Mouse (Mus musculus) liver, adult 2 months (tissue): ENCODE data around the gene Fam183b. TPM values are rescaled to one million over a fixed set of nuclear protein-coding genes. Genes with fewer than 3 reads are reported as not detected.
"Not testable (repeated sequence)": the region's sequence is repeated elsewhere in the genome, so short reads cannot be mapped to it uniquely, and the experiment has no call there.

Source experiments
- DNase-seq: peaks from one replicate; pipeline ENCODE4 v3.0.0-alpha.2; 2011; ENCODE audit warnings: low read depth, low spot score; ENCODE audit errors: extremely low read depth
- H3K27ac ChIP-seq: fragments of 200-500 bp; replicated peaks from 2 replicates; pipeline ENCODE4 v1.5.1; 2012; ENCODE audit warnings: low read depth, mild to moderate bottlenecking, control low read depth, inconsistent platforms, low read length; ENCODE audit not compliant: insufficient read depth
- H3K27me3 ChIP-seq: fragments of 200-500 bp; 2 replicates; pipeline ENCODE4 v1.6.1; 2012; ENCODE audit warnings: mild to moderate bottlenecking, moderate library complexity, low read length, inconsistent platforms; ENCODE audit not compliant: control insufficient read depth, insufficient read depth
- H3K36me3 ChIP-seq: fragments of 200-500 bp; 2 replicates; pipeline ENCODE4 v1.6.1; 2012; ENCODE audit warnings: low read length, inconsistent platforms; ENCODE audit not compliant: control insufficient read depth, insufficient read depth
- H3K4me1 ChIP-seq: fragments of 200-500 bp; 2 replicates; pipeline ENCODE4 v1.6.1; 2011; ENCODE audit warnings: low read length; ENCODE audit not compliant: control insufficient read depth, insufficient read depth
- H3K4me3 ChIP-seq: fragments of 200-500 bp; 2 replicates; pipeline ENCODE4 v1.5.1; 2011; ENCODE audit warnings: low read depth, mild to moderate bottlenecking, control low read depth, low read length, moderate library complexity; ENCODE audit not compliant: insufficient read depth
- H3K79me2 ChIP-seq: fragments of 200-500 bp; 2 replicates; pipeline ENCODE4 v1.6.1; 2012; ENCODE audit warnings: inconsistent platforms, mild to moderate bottlenecking, low read length, moderate library complexity; ENCODE audit not compliant: control insufficient read depth, insufficient read depth
- H3K9ac ChIP-seq: fragments of 200-500 bp; 2 replicates; pipeline ENCODE4 v1.6.1; 2012; ENCODE audit warnings: low read depth, mild to moderate bottlenecking, control low read depth, inconsistent platforms, low read length
- CTCF ChIP-seq: fragments of 200-500 bp; IDR thresholded peaks from 2 replicates; pipeline ENCODE4 v1.5.1; 2011; ENCODE audit warnings: low read depth, low read length, control low read depth
- POLR2A ChIP-seq: fragments of 200-500 bp; IDR thresholded peaks from 2 replicates; pipeline ENCODE4 v1.6.1; 2011; ENCODE audit warnings: low read length, control low read depth; ENCODE audit not compliant: insufficient read depth; ENCODE audit errors: extremely low read depth
- WGBS: fragments of 180-500 bp; shearing (Covaris S2); methylation state at CpG from one replicate; pipeline ENCODE4 v1.1.7; 2018; 5-methylcytosine and 5-hydroxymethylcytosine counted together
- polyA plus RNA-seq: library from polyadenylated mRNA; depleted of rRNA; stranded (reverse); fragments of >200 nt; gene quantifications from 2 replicates; pipeline ENCODE4 v1.2.3, GENCODE M21; 2012; rRNA removed
- total RNA-seq: library from RNA; depleted of rRNA; stranded (reverse); fragments of >200 nt; gene quantifications from 2 replicates; pipeline ENCODE4 v1.2.3, GENCODE M21; 2014; rRNA removed

Gene Fam183b
- total RNA-seq (not detected in 2 replicates), polyA plus RNA-seq (not detected in 2 replicates)

DNA sequence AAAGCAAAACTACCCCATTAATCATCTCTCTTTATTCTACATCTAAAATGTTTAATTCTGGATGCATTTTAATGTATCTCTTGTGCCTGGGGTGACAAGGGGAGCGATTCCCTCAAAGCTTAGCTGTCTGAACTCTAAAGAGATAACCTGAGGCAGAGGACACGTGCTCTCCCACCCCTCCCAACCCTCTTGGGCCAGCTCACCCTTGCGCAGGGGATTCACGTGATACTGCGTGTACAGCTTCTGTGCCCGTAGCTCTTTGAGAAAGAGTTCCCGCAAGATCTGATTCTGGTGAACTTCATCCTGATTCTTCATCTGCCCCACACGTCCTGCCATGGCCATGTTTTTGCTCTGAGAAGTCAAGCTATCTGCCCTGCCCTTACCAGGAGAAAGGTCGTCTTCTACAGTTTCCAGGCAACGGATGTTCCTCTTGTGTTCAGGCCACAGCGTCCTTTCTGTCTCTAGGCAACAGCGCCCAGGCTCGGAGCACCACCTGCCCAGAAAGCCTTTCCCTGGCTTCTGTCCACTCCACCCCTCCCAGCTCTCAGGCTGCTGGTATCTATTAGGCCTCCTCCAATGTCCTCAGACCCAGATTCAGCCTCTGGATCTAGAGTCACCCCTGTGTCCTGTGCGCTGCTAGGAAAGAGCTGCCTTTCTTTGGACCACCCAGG is at the start of gene Fam183b:
Gene Fam183b (minus strand): TSS at position 403 of the 671 bp plus-strand sequence.
- TF ChIP-seq CTCF, result no peak
- no peak for TF ChIP-seq POLR2A
- DNase-seq, result peak; percentile 72
- H3K4me3 ChIP-seq, result no peak within 1 kb of the TSS

GRCm38 (mm10) chr11:58849731-58850130 is 48.0 kb upstream of the Fam183b start:
- H3K79me2 ChIP-seq, result no peaks in the 10 kb centered on the region; the same call in 1 of the 2 replicates
- 71% methylated on average over 2 of the region's 2 CpGs for WGBS
- no peaks in the 10 kb centered on the region for H3K27me3 ChIP-seq
- H3K9ac ChIP-seq, result no peak overlapping the region
- TF ChIP-seq POLR2A, result no peak
- no peak for TF ChIP-seq CTCF
- no peak overlapping the region for H3K4me3 ChIP-seq
- peaks cover 2% of the 10 kb centered on the region; the same call in 1 of the 2 replicates for H3K4me1 ChIP-seq
- no peak for DNase-seq
- no peak overlapping the region for H3K27ac ChIP-seq
- peaks cover 16% of the 10 kb centered on the region for H3K36me3 ChIP-seq

More for the DNA sequence above, at the start of gene Fam183b:
- Histone ChIP-seq H3K27me3 (no peaks in the 10 kb centered on the region), H3K27ac (no peak within 1 kb of the TSS), H3K79me2 (no peaks in the 10 kb centered on the region), H3K9ac (no peak within 1 kb of the TSS), H3K36me3 (no peaks in the 10 kb centered on the region), H3K4me1 (peaks cover 7% of the 10 kb centered on the region)
- WGBS, result 35% methylated on average over 14 of the region's 14 CpGs

GRCm38 (mm10) chr11:58847636-58848035 is 45.9 kb upstream of the Fam183b start:
- TF ChIP-seq CTCF, result no peak
- TF ChIP-seq POLR2A, result no peak

GRCm38 (mm10) chr11:58846919-58847461 is 45.2 kb upstream of the Fam183b start, which contains the start of gene Gm12258:
Gene Gm12258, plus strand, starts transcription at chr11:58847158.
- H3K4me3 ChIP-seq, result peak within 1 kb of the TSS; percentile 75
- H3K79me2 ChIP-seq, result no peaks in the 10 kb centered on the region; the same call in 1 of the 2 replicates
- no peak for TF ChIP-seq CTCF
- TF ChIP-seq POLR2A, result peak; percentile 44; the same call in 1 of the 2 replicates
- peaks cover 5% of the 10 kb centered on the region; the same call in 1 of the 2 replicates for H3K36me3 ChIP-seq
- peaks cover 2% of the 10 kb centered on the region; the same call in 1 of the 2 replicates for H3K4me1 ChIP-seq
- H3K27ac ChIP-seq, result peak within 1 kb of the TSS; percentile 52
- peak within 1 kb of the TSS; percentile 84 for H3K9ac ChIP-seq
- DNase-seq, result peak; percentile 97
- WGBS, result under 1% methylated on average over 24 of the region's 24 CpGs
- no peaks in the 10 kb centered on the region for H3K27me3 ChIP-seq

More at GRCm38 (mm10) chr11:58847636-58848035, 45.9 kb upstream of the Fam183b start:
- H3K27ac ChIP-seq, result no peak overlapping the region
- no peak for DNase-seq
- H3K79me2 ChIP-seq, result no peaks in the 10 kb centered on the region; the same call in 1 of the 2 replicates
- H3K36me3 ChIP-seq, result peaks cover 5% of the 10 kb centered on the region; the same call in 1 of the 2 replicates
- H3K9ac ChIP-seq, result peak overlapping the region; percentile 18; the same call in 1 of the 2 replicates
- peak overlapping the region; percentile 75; the same call in 1 of the 2 replicates for H3K4me3 ChIP-seq
- no peaks in the 10 kb centered on the region for H3K27me3 ChIP-seq
- 42% methylated on average over 9 of the region's 9 CpGs for WGBS
- H3K4me1 ChIP-seq, result peaks cover 2% of the 10 kb centered on the region; the same call in 1 of the 2 replicates

- not testable (repeated sequence) for DNase-seq, H3K4me3 ChIP-seq, H3K27ac ChIP-seq, H3K4me1 ChIP-seq, H3K79me2 ChIP-seq, H3K36me3 ChIP-seq, H3K9ac ChIP-seq, H3K27me3 ChIP-seq
These were observed 37.2 kb upstream of the Fam183b start, which contains the start of gene Olfr311 for GRCm38 (mm10) chr11:58838951-58839350. Gene Olfr311, plus strand, starts transcription at chr11:58839251.

DNA sequence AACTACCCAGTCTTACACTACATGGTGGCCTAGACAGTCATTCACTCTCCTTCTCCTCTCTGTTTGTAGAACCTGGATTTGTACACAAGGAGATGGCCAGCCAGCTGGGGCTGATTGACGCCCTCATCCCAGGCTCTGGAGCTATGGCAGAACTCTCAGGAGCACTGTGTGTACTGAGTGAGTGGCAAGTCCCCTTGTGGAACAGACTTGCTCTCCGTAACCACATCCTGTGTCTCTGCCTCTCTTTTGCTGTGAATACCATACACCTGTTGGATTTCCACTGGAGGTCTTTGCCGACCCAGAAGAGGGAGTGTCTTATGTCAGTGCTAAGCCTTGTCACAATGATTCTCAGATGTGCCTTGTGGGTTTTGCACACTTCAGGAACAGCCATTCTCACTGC is 30.8 kb upstream of the Fam183b start:
- H3K79me2 ChIP-seq, H3K4me3 ChIP-seq, H3K9ac ChIP-seq, H3K27ac ChIP-seq, H3K36me3 ChIP-seq, DNase-seq, H3K4me1 ChIP-seq, H3K27me3 ChIP-seq: not testable (repeated sequence)
- 47% methylated on average over 3 of the region's 3 CpGs for WGBS
